Mouse (Mus musculus): ENCODE measurements around the gene Abhd18. TPM values are rescaled to one million over a fixed set of nuclear protein-coding genes. Genes with fewer than 3 reads are reported as not detected.

Abhd18 gene
- 11.2 and 11.5 TPM in 2 replicates for polyA plus RNA-seq (2012; rRNA removed)

DNA sequence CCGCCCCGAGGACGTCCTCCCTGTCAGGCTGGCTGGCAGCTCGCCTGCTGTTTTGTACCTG lies at the start of gene Abhd18:
Gene Abhd18, plus strand, starts transcription at position 14 of the 61 bp plus-strand sequence.

DNA sequence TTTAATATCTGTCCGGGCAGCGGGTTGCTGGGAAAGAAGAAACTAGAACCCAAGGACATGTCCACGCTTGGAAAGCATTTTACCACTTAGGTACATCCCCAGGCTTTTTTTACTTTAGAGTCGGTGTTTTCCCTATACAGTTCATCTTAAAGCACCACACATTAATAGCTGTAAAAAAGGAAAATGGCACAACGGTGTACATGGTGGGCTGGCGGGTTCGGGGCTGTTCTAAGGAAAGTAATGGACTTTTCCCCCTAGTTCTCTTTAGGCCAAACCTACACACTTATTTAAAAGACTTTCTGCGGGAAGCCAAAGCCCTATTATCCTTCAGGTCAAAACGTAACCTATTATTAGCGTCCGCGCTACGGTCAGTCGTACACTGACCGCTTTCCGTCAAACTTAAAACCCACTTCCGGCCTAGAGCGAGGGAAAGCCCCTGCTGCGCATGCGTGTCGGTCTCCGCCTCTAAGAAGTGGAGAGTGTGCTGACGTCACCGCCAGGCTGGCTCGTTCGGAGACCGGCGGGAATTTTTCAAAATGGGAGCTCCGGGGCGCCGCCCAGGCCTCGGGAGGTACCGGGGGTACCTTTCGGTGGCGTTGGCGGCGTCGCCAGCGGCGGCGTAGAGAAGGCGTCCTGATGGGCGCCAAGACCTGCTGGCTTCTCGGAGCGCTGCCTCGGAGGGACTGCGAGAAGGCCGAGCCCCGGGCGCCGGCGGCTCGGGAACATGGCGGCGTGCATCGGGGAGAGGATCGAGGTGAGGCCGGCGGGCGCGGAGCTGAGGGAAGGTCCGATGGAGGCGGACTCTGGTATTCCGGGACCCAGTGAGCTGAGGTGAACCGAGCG lies 47.0 kb upstream of the Abhd18 start, which contains the start of gene Plk4:
Gene Plk4, plus strand, starts transcription at position 490 of the 843 bp plus-strand sequence.

DNA sequence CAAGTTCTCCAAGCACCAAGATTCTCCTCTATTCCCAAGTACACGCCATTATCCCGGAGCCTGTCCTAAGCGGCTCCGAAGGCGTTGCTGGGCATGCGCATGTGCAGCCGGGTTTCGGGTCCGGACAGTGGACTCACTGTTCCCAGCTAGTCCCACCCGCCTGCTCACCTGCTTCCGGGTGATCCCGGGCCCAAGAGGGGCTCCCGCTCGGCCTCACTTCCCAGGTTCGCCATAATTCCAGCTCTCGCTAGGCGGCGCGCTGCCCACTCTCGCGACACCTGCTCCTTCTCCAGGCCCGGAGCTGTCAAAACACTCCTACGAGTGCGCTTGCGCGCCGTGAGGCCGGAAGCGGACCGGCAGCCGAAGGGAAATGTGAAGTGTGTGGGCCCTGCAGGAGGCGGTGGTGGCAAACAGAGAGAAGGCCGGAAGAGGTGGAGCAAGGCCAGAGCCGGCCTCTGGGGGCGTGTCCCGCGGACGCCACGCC lies 255 bp upstream of the Abhd18 start, which contains the start of gene Mfsd8:
Gene Mfsd8, minus strand, starts transcription at position 414 of the 484 bp plus-strand sequence.

DNA sequence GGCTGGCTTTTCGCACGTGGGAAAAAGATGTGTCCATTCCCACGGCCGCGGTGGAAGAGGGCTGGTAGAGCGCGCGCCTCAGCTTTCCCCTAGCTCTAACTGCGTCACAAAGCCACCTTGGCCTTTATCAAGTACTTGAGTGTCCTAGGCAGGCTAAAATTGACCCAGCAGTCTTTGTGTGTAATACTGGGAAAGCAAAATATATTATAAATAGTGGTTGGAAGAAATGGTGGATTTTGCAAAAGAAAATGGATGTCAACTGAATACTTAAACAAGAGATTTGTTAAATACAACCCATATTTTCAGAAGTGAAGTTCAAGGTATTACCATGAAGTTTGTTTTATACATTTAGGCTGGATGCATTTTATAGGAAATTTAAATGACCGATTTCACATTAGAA lies 55.7 kb downstream of the Abhd18 start, which contains the start of gene 1700034I23Rik:
Gene 1700034I23Rik, minus strand, starts transcription at position 101 of the 400 bp plus-strand sequence.

DNA sequence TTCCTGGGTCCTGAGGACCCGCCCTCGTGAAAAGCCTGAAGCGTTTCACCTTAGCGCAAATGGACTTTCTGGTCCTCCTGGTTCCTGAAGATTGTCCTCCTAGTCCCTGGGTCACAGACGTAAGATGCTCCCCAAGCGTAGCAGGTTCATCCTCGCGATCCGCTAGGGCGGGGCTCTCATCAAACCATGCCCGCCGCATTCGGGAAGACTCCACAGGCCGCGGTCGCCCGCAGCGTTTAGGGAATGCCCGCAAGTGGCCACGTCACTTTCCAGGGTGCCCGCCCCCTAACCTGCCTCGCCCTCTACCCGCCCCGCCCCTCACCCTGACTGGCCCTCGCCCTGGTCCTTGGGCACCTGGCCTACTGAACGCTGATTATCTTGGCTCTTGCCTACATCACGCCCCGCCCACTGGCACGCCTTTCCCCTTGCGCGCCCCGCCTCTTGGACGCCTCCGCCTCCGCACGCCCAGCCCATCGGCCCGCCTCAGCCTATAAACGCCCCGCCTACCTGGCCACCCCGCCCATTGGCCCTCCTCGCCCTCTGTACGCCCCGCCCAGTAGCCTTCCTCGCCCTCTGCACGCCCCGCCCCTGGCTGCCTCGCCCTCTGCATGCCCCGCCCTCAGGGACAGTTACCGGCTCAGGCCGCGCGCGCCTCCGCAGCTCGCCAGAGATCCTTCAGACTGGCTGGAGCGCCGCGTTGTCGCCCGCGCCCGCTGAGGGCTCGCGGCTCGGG lies 102.6 kb downstream of the Abhd18 start, which contains the start of gene Larp1b:
Gene Larp1b, plus strand, starts transcription at position 659 of the 733 bp plus-strand sequence.

Other genes starting within 250 kb of the Abhd18 start
- 0.20 and 0.26 TPM in 2 replicates for gene Slc25a31, start 138.1 kb upstream of the Abhd18 start, polyA plus RNA-seq (2012; rRNA removed)
- gene Hspa4l, start 102.5 kb upstream of the Abhd18 start, polyA plus RNA-seq (2012; rRNA removed) = 16.1 and 18.4 TPM in 2 replicates
- gene Plk4, start 47.0 kb upstream of the Abhd18 start, polyA plus RNA-seq (2012; rRNA removed) = 16.9 and 19.5 TPM in 2 replicates
- gene Mfsd8, start 84 bp upstream of the Abhd18 start, polyA plus RNA-seq (2012; rRNA removed) = 10.0 and 11.9 TPM in 2 replicates
- gene 1700034I23Rik, start 55.6 kb downstream of the Abhd18 start, polyA plus RNA-seq (2012; rRNA removed) = 0.05 TPM in 2 replicates
- 7.0 and 7.7 TPM in 2 replicates for gene Larp1b, start 102.9 kb downstream of the Abhd18 start, polyA plus RNA-seq (2012; rRNA removed)
- gene Pgrmc2, start 236.1 kb downstream of the Abhd18 start, polyA plus RNA-seq (2012; rRNA removed) = 30.2 and 32.6 TPM in 2 replicates